Mouse (Mus musculus): ENCODE results near the gene Ablim2.

- no peak for TF ChIP-seq CTCF (IDR thresholded peaks at IDR 0.05; ENCODE audit: low read depth, low read length)
- TF ChIP-seq POLR2A (IDR thresholded peaks at IDR 0.05; ENCODE audit: borderline replicate concordance, low read depth, low read length) = no peak
These were observed 65.0 kb downstream of the Ablim2 start for GRCm38 (mm10) chr5:35822721-35823120.
